Mouse (Mus musculus) CH12.LX (cell line): ENCODE measurements at regions not wholly inside any gene's neighbourhood (a gene's known extent, or its start where the extent isn't known, plus 50 kb on each side); places are given as distances from the start of the nearest gene placed in this dataset.
"Not testable (repeated sequence)": the region's sequence is repeated elsewhere in the genome, so short reads cannot be mapped to it uniquely, and the experiment has no call there.

ENCODE experiments used
- DNase-seq: peaks from one replicate; pipeline ENCODE4 v3.0.0-alpha.2; 2013; ENCODE audit errors: extremely low read depth
- H3K27ac ChIP-seq: 2 replicates; pipeline ENCODE4 v1.5.1; 2012; ENCODE audit warnings: low read depth, mild to moderate bottlenecking, control low read depth, moderate library complexity; ENCODE audit not compliant: insufficient read depth
- H3K27me3 ChIP-seq: replicated peaks from 2 replicates; pipeline ENCODE3; 2012; ENCODE audit warnings: inconsistent platforms
- H3K36me3 ChIP-seq, 2 experiments: replicated peaks in 1 of 2; 2 replicates each; pipeline versions ENCODE3 to v1.6.1; 2012; ENCODE audit warnings: inconsistent platforms in 1 of 2, low read length in 1 of 2, mild to moderate bottlenecking in 1 of 2, mixed read lengths in 1 of 2, moderate library complexity in 1 of 2; ENCODE audit not compliant: control insufficient read depth in 1 of 2, insufficient read depth in 1 of 2
- H3K4me1 ChIP-seq, 2 experiments: 2 replicates each; pipeline ENCODE4 v1.6.1; 2012; ENCODE audit warnings: inconsistent platforms in 1 of 2, moderate library complexity in 1 of 2; ENCODE audit not compliant: insufficient read depth in 2 of 2, control insufficient read depth in 1 of 2
- H3K4me2 ChIP-seq: 2 replicates; pipeline ENCODE4 v1.6.1; 2012; ENCODE audit warnings: low read depth, mild to moderate bottlenecking, control low read depth; ENCODE audit not compliant: poor library complexity, insufficient read depth, severe bottlenecking
- H3K4me3 ChIP-seq, 3 experiments: fragments of 150-350 bp in 1 of 3; sonication (generic) in 1 of 3; replicated peaks in 1 of 3; 2 replicates each; pipeline versions ENCODE3 to v1.5.1; 2011 to 2012; ENCODE audit warnings: low read depth in 2 of 3, low read length in 2 of 3, mild to moderate bottlenecking in 2 of 3, moderate library complexity in 2 of 3, control low read depth in 1 of 3, improper control_type of control experiment in 1 of 3, inconsistent platforms in 1 of 3, mixed read lengths in 1 of 3; ENCODE audit not compliant: poor library complexity in 1 of 3
- H3K79me2 ChIP-seq: replicated peaks from 2 replicates; pipeline ENCODE4 v1.6.1; 2012; ENCODE audit warnings: mild to moderate bottlenecking, moderate library complexity; ENCODE audit not compliant: control insufficient read depth, poor library complexity, insufficient read depth, severe bottlenecking; ENCODE audit errors: extremely low read depth
- H3K9ac ChIP-seq: 2 replicates; pipeline ENCODE4 v1.6.1; 2012; ENCODE audit warnings: low read depth, mild to moderate bottlenecking, control low read depth, moderate library complexity; ENCODE audit not compliant: insufficient read depth
- H3K9me3 ChIP-seq: replicated peaks from 2 replicates; pipeline ENCODE3; 2012; ENCODE audit warnings: low read length, inconsistent platforms, mixed read lengths
- BHLHE40 ChIP-seq: IDR thresholded peaks from 2 replicates; pipeline ENCODE4 v1.6.1; 2011; ENCODE audit warnings: mild to moderate bottlenecking, low read depth, low read length, improper control_type of control experiment
- ELF1 ChIP-seq: IDR thresholded peaks from 2 replicates; pipeline ENCODE4 v1.6.1; 2014; ENCODE audit warnings: low read depth, mild to moderate bottlenecking, inconsistent platforms, low read length, improper control_type of control experiment
- ETS1 ChIP-seq: conservative IDR thresholded peaks from 2 replicates; pipeline ENCODE4 v1.6.1; 2012; ENCODE audit warnings: low read depth, mild to moderate bottlenecking, inconsistent platforms, low read length, improper control_type of control experiment, moderate library complexity
- JUN ChIP-seq: IDR thresholded peaks from 2 replicates; pipeline ENCODE4 v1.6.1; 2011; ENCODE audit warnings: low read depth, mild to moderate bottlenecking, low read length, improper control_type of control experiment, moderate library complexity; ENCODE audit not compliant: insufficient read depth
- KAT2A ChIP-seq: IDR thresholded peaks from 2 replicates; pipeline ENCODE4 v1.6.1; 2012; ENCODE audit warnings: low read length, improper control_type of control experiment, inconsistent platforms; ENCODE audit not compliant: insufficient replicate concordance
- MAFK ChIP-seq: IDR thresholded peaks from 2 replicates; pipeline ENCODE4 v1.6.1; 2011; ENCODE audit warnings: low read length, improper control_type of control experiment; ENCODE audit not compliant: insufficient replicate concordance
- MAZ ChIP-seq: IDR thresholded peaks from 2 replicates; pipeline ENCODE4 v1.6.1; 2012; ENCODE audit warnings: low read depth, mild to moderate bottlenecking, inconsistent platforms, low read length, improper control_type of control experiment, moderate library complexity
- MXI1 ChIP-seq: IDR thresholded peaks from 2 replicates; pipeline ENCODE4 v1.6.1; 2011; ENCODE audit warnings: mild to moderate bottlenecking, low read depth, low read length, improper control_type of control experiment
- NELFE ChIP-seq: IDR thresholded peaks from 2 replicates; pipeline ENCODE4 v1.6.1; 2011; ENCODE audit warnings: low read depth, low read length, improper control_type of control experiment
- PAX5 ChIP-seq: IDR thresholded peaks from 2 replicates; pipeline ENCODE4 v1.6.1; 2012; ENCODE audit warnings: low read length, inconsistent platforms, mixed read lengths
- POLR2AphosphoS2 ChIP-seq: IDR thresholded peaks from 2 replicates; pipeline ENCODE4 v1.6.1; 2011; ENCODE audit warnings: low read depth, low read length, improper control_type of control experiment
- RCOR1 ChIP-seq: conservative IDR thresholded peaks from 2 replicates; pipeline ENCODE4 v1.6.1; 2012; ENCODE audit warnings: low read depth, mild to moderate bottlenecking, inconsistent platforms, low read length, improper control_type of control experiment
- SIN3A ChIP-seq: IDR thresholded peaks from 2 replicates; pipeline ENCODE4 v1.6.1; 2012; ENCODE audit warnings: low read length, improper control_type of control experiment, inconsistent platforms
- TBP ChIP-seq: conservative IDR thresholded peaks from 2 replicates; pipeline ENCODE4 v1.6.1; 2011; ENCODE audit warnings: low read depth, low read length, improper control_type of control experiment
- TCF12 ChIP-seq: IDR thresholded peaks from 2 replicates; pipeline ENCODE4 v1.6.1; 2014; ENCODE audit warnings: low read depth, mild to moderate bottlenecking, inconsistent platforms, low read length, improper control_type of control experiment
- UBTF ChIP-seq: IDR thresholded peaks from 2 replicates; pipeline ENCODE4 v1.6.1; 2012; ENCODE audit warnings: low read depth, mild to moderate bottlenecking, inconsistent platforms, low read length, improper control_type of control experiment, moderate library complexity
- USF1 ChIP-seq: IDR thresholded peaks from 2 replicates; pipeline ENCODE4 v1.6.1; 2014; ENCODE audit warnings: low read depth, mild to moderate bottlenecking, inconsistent platforms, low read length, improper control_type of control experiment
- ZC3H11A ChIP-seq: IDR thresholded peaks from 2 replicates; pipeline ENCODE4 v1.6.1; 2012; ENCODE audit warnings: low read depth, mild to moderate bottlenecking, inconsistent platforms, low read length, improper control_type of control experiment
- ZMIZ1 ChIP-seq: IDR thresholded peaks from 2 replicates; pipeline ENCODE4 v1.6.1; 2012; ENCODE audit warnings: low read depth, mild to moderate bottlenecking, inconsistent platforms, low read length, improper control_type of control experiment
- dilution Hi-C: fragments of 300-500 bp; cut with MboI; formaldehyde crosslinking; loops from 2 replicates; pipeline ENCODE4 v1.14.3; 2020; ENCODE audit warnings: low sequenced_read_pairs; ENCODE audit not compliant: extremely low pct_unique_long_range_greater_than_20kb, extremely low pct_ligation_motif_present
- in situ Hi-C: fragments of 300-500 bp; cut with MboI; formaldehyde crosslinking; loops from 3 replicates; pipeline ENCODE4 v1.14.3; 2019; ENCODE audit warnings: low sequenced_read_pairs, low pct_ligation_motif_present, low pct_unique_long_range_greater_than_20kb, mixed read lengths

GRCm38 (mm10) chr8:55347851-55348250, 393.2 kb downstream of the Gpm6a start:
- H3K9me3 ChIP-seq, DNase-seq, H3K4me1 ChIP-seq, H3K4me3 ChIP-seq, H3K36me3 ChIP-seq, dilution Hi-C loops, H3K4me2 ChIP-seq, H3K27me3 ChIP-seq, H3K27ac ChIP-seq, H3K9ac ChIP-seq, H3K79me2 ChIP-seq, in situ Hi-C loops: not testable (repeated sequence)

GRCm38 (mm10) chr8:55359851-55360250, 405.2 kb downstream of the Gpm6a start:
- in situ Hi-C loops, H3K79me2 ChIP-seq, H3K4me2 ChIP-seq, H3K27me3 ChIP-seq, H3K4me1 ChIP-seq, H3K9ac ChIP-seq, H3K9me3 ChIP-seq, H3K4me3 ChIP-seq, DNase-seq, dilution Hi-C loops, H3K27ac ChIP-seq, H3K36me3 ChIP-seq: not testable (repeated sequence)

GRCm38 (mm10) chr8:55367431-55367830, 412.8 kb downstream of the Gpm6a start:
- in situ Hi-C loops, dilution Hi-C loops, DNase-seq, H3K36me3 ChIP-seq, H3K4me2 ChIP-seq, H3K27ac ChIP-seq, H3K4me1 ChIP-seq, H3K27me3 ChIP-seq, H3K9me3 ChIP-seq, H3K9ac ChIP-seq, H3K4me3 ChIP-seq, H3K79me2 ChIP-seq: not testable (repeated sequence)

GRCm38 (mm10) chr8:55397046-55397445, 442.4 kb downstream of the Gpm6a start:
- DNase-seq, result no peak
- H3K9ac ChIP-seq, result no peak overlapping the region
- no peak overlapping the region for H3K4me2 ChIP-seq
- peaks cover 36% of the 10 kb centered on the region for H3K9me3 ChIP-seq
- H3K4me3 ChIP-seq, result no peak overlapping the region
- H3K4me1 ChIP-seq, result no peaks in the 10 kb centered on the region
- H3K36me3 ChIP-seq, result no peaks in the 10 kb centered on the region
- in situ Hi-C loops, result no loop called here
- dilution Hi-C loops, result no loop called here
- no peak for TF ChIP-seq ELF1
- TF ChIP-seq UBTF, result no peak
- TF ChIP-seq TBP, result no peak
- TF ChIP-seq MAZ, result no peak
- no peak for TF ChIP-seq USF1
- TF ChIP-seq KAT2A, result no peak
- TF ChIP-seq MXI1, result no peak
- no peak for TF ChIP-seq MAFK
- TF ChIP-seq ETS1, result no peak
- no peak for TF ChIP-seq TCF12
- TF ChIP-seq PAX5, result no peak
- no peak for TF ChIP-seq SIN3A
- TF ChIP-seq POLR2AphosphoS2, result no peak
- TF ChIP-seq NELFE, result no peak
- no peak for TF ChIP-seq JUN
- TF ChIP-seq ZMIZ1, result no peak
- no peak for TF ChIP-seq BHLHE40
- TF ChIP-seq RCOR1, result no peak
- TF ChIP-seq ZC3H11A, result no peak
- TF ChIP-seq, all 38 proteins: peak for 0
- Histone ChIP-seq H3K27ac (no peak overlapping the region), H3K27me3 (no peaks in the 10 kb centered on the region), H3K79me2 (no peaks in the 10 kb centered on the region)
